Mouse (Mus musculus) left cerebral cortex, postnatal 10 days (tissue): ENCODE results near the gene Tmc4. TPM values are rescaled to one million over a fixed set of nuclear protein-coding genes. Genes with fewer than 3 reads are reported as not detected.
"Not testable (repeated sequence)": the region's sequence is repeated elsewhere in the genome, so short reads cannot be mapped to it uniquely, and the experiment has no call there.

Source experiments
- DNase-seq, 2 experiments: peaks; one replicate each; pipeline ENCODE4 v3.0.0; 2021 to 2022; ENCODE audit warnings: low spot score in 2 of 2, mixed read lengths in 1 of 2; ENCODE audit errors: extremely low spot score in 1 of 2
- intact Hi-C: fragments of 180-260 bp; cut with DNase I; formaldehyde crosslinking; loops from one replicate; pipeline ENCODE4 v1.15.1; 2025
- total RNA-seq, 2 experiments: library from RNA; stranded (reverse); gene quantifications; 2 replicates each; pipeline ENCODE4 v1.2.3; 2021

Tmc4 gene
- total RNA-seq, result 1 to 10 TPM; 5.1 to 5.8 TPM

GRCm38 (mm10) chr7:3677342-3677741, at the start of gene Tmc4:
Gene Tmc4 (minus strand): TSS chr7:3677553.
- intact Hi-C loops, result loop anchor here (5.0 kb wide), 1 partner anchor 795 kb away; no protein-coding TSS in a partner anchor
- no peak for DNase-seq

GRCm38 (mm10) chr7:3725459-3725858, 48.1 kb upstream of the Tmc4 start:
- intact Hi-C loops, DNase-seq: not testable (repeated sequence)

- DNase-seq, intact Hi-C loops: not testable (repeated sequence)
Measured at GRCm38 (mm10) chr7:3720268-3720667, 42.9 kb upstream of the Tmc4 start, which contains the start of gene Pirb. Gene Pirb (minus strand): TSS chr7:3720391.

- intact Hi-C loops, result no loop called here
- DNase-seq, result no peak
Measured at GRCm38 (mm10) chr7:3715249-3715648, 37.9 kb upstream of the Tmc4 start.

GRCm38 (mm10) chr7:3712264-3712942, 35.0 kb upstream of the Tmc4 start:
- DNase-seq, result no peak
- intact Hi-C loops, result no loop called here

- intact Hi-C loops, result loop anchor here (10.0 kb wide), 1 partner anchor 726 kb away; no protein-coding TSS in a partner anchor
- no peak for DNase-seq
Measured at GRCm38 (mm10) chr7:3709000-3709399, 31.6 kb upstream of the Tmc4 start.

- not testable (repeated sequence) for DNase-seq
- intact Hi-C loops, result loop anchor here (10.0 kb wide), 1 partner anchor 726 kb away; no protein-coding TSS in a partner anchor
Measured at GRCm38 (mm10) chr7:3708447-3708980, 31.2 kb upstream of the Tmc4 start.

GRCm38 (mm10) chr7:3707568-3708413, 30.4 kb upstream of the Tmc4 start:
- intact Hi-C loops, result loop anchor here (10.0 kb wide), 1 partner anchor 727 kb away; no protein-coding TSS in a partner anchor
- DNase-seq, result no peak

- DNase-seq, result no peak
- intact Hi-C loops, result loop anchor here (10.0 kb wide), 1 partner anchor 728 kb away; no protein-coding TSS in a partner anchor
Measured at GRCm38 (mm10) chr7:3707027-3707426, 29.7 kb upstream of the Tmc4 start.

GRCm38 (mm10) chr7:3706343-3706934, 29.1 kb upstream of the Tmc4 start:
- DNase-seq, result no peak
- intact Hi-C loops, result loop anchor here (10.0 kb wide), 1 partner anchor 728 kb away; no protein-coding TSS in a partner anchor

- DNase-seq, result no peak
- intact Hi-C loops, result loop anchor here (10.0 kb wide), 1 partner anchor 729 kb away; no protein-coding TSS in a partner anchor
Measured at GRCm38 (mm10) chr7:3705911-3706310, 28.6 kb upstream of the Tmc4 start.

- intact Hi-C loops, result loop anchor here (10.0 kb wide), 1 partner anchor 729 kb away; no protein-coding TSS in a partner anchor
Measured at GRCm38 (mm10) chr7:3705461-3705860, 28.1 kb upstream of the Tmc4 start.

GRCm38 (mm10) chr7:3704475-3704874, 27.1 kb upstream of the Tmc4 start:
- DNase-seq, result no peak
- intact Hi-C loops, result loop anchor here (10.0 kb wide), 1 partner anchor 730 kb away; no protein-coding TSS in a partner anchor

More at GRCm38 (mm10) chr7:3705461-3705860, 28.1 kb upstream of the Tmc4 start:
- DNase-seq, result not testable (repeated sequence)

GRCm38 (mm10) chr7:3703879-3704441, 26.6 kb upstream of the Tmc4 start, which contains the start of gene Rps9:
Gene Rps9 (plus strand): TSS chr7:3703993.
- intact Hi-C loops, result loop anchor here (10.0 kb wide), 1 partner anchor 731 kb away; no protein-coding TSS in a partner anchor

GRCm38 (mm10) chr7:3703148-3703878, 26.0 kb upstream of the Tmc4 start:
- intact Hi-C loops, result loop anchor here (10.0 kb wide), 1 partner anchor 731 kb away; no protein-coding TSS in a partner anchor

More at GRCm38 (mm10) chr7:3703879-3704441, 26.6 kb upstream of the Tmc4 start, which contains the start of gene Rps9:
- peak; percentile 97 to 98 for DNase-seq

GRCm38 (mm10) chr7:3698471-3698870, 21.1 kb upstream of the Tmc4 start:
- intact Hi-C loops, result loop anchor here (10.0 kb wide), 1 partner anchor 446 kb away; no protein-coding TSS in a partner anchor
- no peak for DNase-seq

More at GRCm38 (mm10) chr7:3703148-3703878, 26.0 kb upstream of the Tmc4 start:
- no peak for DNase-seq

- intact Hi-C loops, result loop anchor here (10.0 kb wide), 1 partner anchor 450 kb away; no protein-coding TSS in a partner anchor
- DNase-seq, result not testable (repeated sequence)
Measured at GRCm38 (mm10) chr7:3694949-3695305, 17.6 kb upstream of the Tmc4 start.
